Mouse (Mus musculus) cortical plate, adult 2 months (tissue): ENCODE results near the gene Tia1.

Experiments used
- CTCF ChIP-seq: fragments of 200-500 bp; IDR thresholded peaks from 2 replicates; pipeline ENCODE4 v1.5.1; 2011; ENCODE audit warnings: mild to moderate bottlenecking, control low read depth, low read length; ENCODE audit not compliant: insufficient read depth; ENCODE audit errors: extremely low read depth
- POLR2A ChIP-seq: fragments of 200-500 bp; IDR thresholded peaks from 2 replicates; pipeline ENCODE4 v1.6.1; 2011; ENCODE audit warnings: mild to moderate bottlenecking, low read length, control low read depth; ENCODE audit not compliant: insufficient read depth; ENCODE audit errors: extremely low read depth

GRCm38 (mm10) chr6:86474072-86474471, 70.1 kb downstream of the Tia1 start:
- no peak for TF ChIP-seq CTCF
- no peak for TF ChIP-seq POLR2A
